Mouse (Mus musculus): Measurements from ENCODE around the gene Plod1. TPM values are rescaled to one million over a fixed set of nuclear protein-coding genes. Genes with fewer than 3 reads are reported as not detected.

Gene Plod1
- total and polyA plus RNA-seq, 3 experiments, result 7.2 to 20.8 TPM; not detected in 1

- Histone ChIP-seq H3K4me1 (ENCODE audit: control insufficient read depth in 1 of 2, insufficient read depth in 2 of 2, low read length in 2 of 2) (peaks cover 5 to 25% of the 10 kb centered on the region in 2 experiments; a peak in 3 of 4 replicates), H3K36me3 (ENCODE audit: control insufficient read depth in 1 of 2, insufficient read depth in 2 of 2, low read length in 2 of 2) (peaks cover 2 to 5% of the 10 kb centered on the region in 2 experiments; a peak in 2 of 4 replicates), H3K9ac (ENCODE audit: control insufficient read depth, low read depth, low read length, poor library complexity, severe bottlenecking) (peak overlapping the region; percentile 79), H3K79me2 (ENCODE audit: control insufficient read depth, insufficient read depth, low read length, poor library complexity) (peaks cover 31% of the 10 kb centered on the region), H3K4me3 (ENCODE audit: control insufficient read depth in 1 of 2, insufficient read depth in 1 of 2, low read depth in 2 of 2, low read length in 2 of 2) (peak overlapping the region; percentile 87 to 95), H3K27me3 (ENCODE audit: control insufficient read depth in 1 of 2, insufficient read depth in 2 of 2, low read length in 2 of 2) (no peaks in the 10 kb centered on the region), H3K9me3 (replicated peaks; ENCODE audit: insufficient read depth, low read length) (no peaks in the 10 kb centered on the region), H3K27ac (ENCODE audit: control insufficient read depth, low read depth, low read length) (peak overlapping the region; percentile 67)
- peak; percentile 49 for DNase-seq (ENCODE audit: low read depth, low spot score)
- peak; percentile 51 for TF ChIP-seq USF1 (IDR thresholded peaks at IDR 0.05; ENCODE audit: low read depth, low read length)
- no peak for TF ChIP-seq GABPA (IDR thresholded peaks at IDR 0.05; ENCODE audit: low read depth, low read length)
- no peak for TF ChIP-seq BHLHE40 (IDR thresholded peaks at IDR 0.05; ENCODE audit: borderline replicate concordance, low read depth, low read length)
- peak; percentile 23; the same call in 1 of the 2 replicates for TF ChIP-seq POLR2AphosphoS2 (IDR thresholded peaks at IDR 0.05; ENCODE audit: low read length)
- 0 out of 2 replicates have a peak, but pooled peaks have one; percentile 36 for TF ChIP-seq RCOR1 (IDR thresholded peaks at IDR 0.05; ENCODE audit: low read depth, low read length)
Observed at GRCm38 (mm10) chr4:147869238-147869637, 67.3 kb downstream of the Plod1 start.

GRCm38 (mm10) chr4:147868450-147869031 lies 68.0 kb downstream of the Plod1 start, which contains the start of the genes Miip and Fv1:
Miip (minus strand) TSS chr4:147868816.
Fv1 (plus strand) TSS chr4:147868979.
- H3K36me3 ChIP-seq (ENCODE audit: control insufficient read depth in 1 of 2, insufficient read depth in 2 of 2, low read length in 2 of 2), result peaks cover 2 to 4% of the 10 kb centered on the region in 2 experiments; a peak in 2 of 4 replicates

More at GRCm38 (mm10) chr4:147868450-147869031, 68.0 kb downstream of the Plod1 start, which contains the start of the genes Miip and Fv1:
- Histone ChIP-seq H3K79me2 (ENCODE audit: control insufficient read depth, insufficient read depth, low read length, poor library complexity) (peaks cover 27% of the 10 kb centered on the region), H3K4me3 (ENCODE audit: control insufficient read depth in 1 of 2, insufficient read depth in 1 of 2, low read depth in 2 of 2, low read length in 2 of 2) (peak within 1 kb of the TSS; percentile 88 to 95), H3K27me3 (ENCODE audit: control insufficient read depth in 1 of 2, insufficient read depth in 2 of 2, low read length in 2 of 2) (no peaks in the 10 kb centered on the region), H3K4me1 (ENCODE audit: control insufficient read depth in 1 of 2, insufficient read depth in 2 of 2, low read length in 2 of 2) (peaks cover 5 to 25% of the 10 kb centered on the region in 2 experiments; a peak in 3 of 4 replicates), H3K27ac (ENCODE audit: control insufficient read depth, low read depth, low read length) (peak within 1 kb of the TSS; percentile 67), H3K9ac (ENCODE audit: control insufficient read depth, low read depth, low read length, poor library complexity, severe bottlenecking) (peak within 1 kb of the TSS; percentile 80), H3K9me3 (replicated peaks; ENCODE audit: insufficient read depth, low read length) (no peaks in the 10 kb centered on the region)
- DNase-seq (ENCODE audit: low read depth, low spot score), result peak; percentile 99
- 0 out of 2 replicates have a peak, but pooled peaks have one; percentile 81 for TF ChIP-seq MYC (IDR thresholded peaks at IDR 0.05; ENCODE audit: low read depth, low read length)
- TF ChIP-seq ZMIZ1 (IDR thresholded peaks at IDR 0.05; ENCODE audit: low read depth, low read length), result 0 out of 2 replicates have a peak, but pooled peaks have one; percentile 34
- peak; percentile 75 for TF ChIP-seq MAX (IDR thresholded peaks at IDR 0.05; ENCODE audit: low read length)
- TF ChIP-seq MXI1 (IDR thresholded peaks at IDR 0.05; ENCODE audit: low read depth, low read length), result peak; percentile 94
- no peak; the same call in 1 of the 2 replicates for TF ChIP-seq POLR2AphosphoS2 (IDR thresholded peaks at IDR 0.05; ENCODE audit: low read length)
- TF ChIP-seq E2F4 (IDR thresholded peaks at IDR 0.05; ENCODE audit: borderline replicate concordance, low read depth, low read length), result no peak
- no peak for TF ChIP-seq ZKSCAN1 (IDR thresholded peaks at IDR 0.05; ENCODE audit: low read depth, low read length)
- TF ChIP-seq MAFK (IDR thresholded peaks at IDR 0.05; ENCODE audit: borderline replicate concordance, low read depth, low read length), result no peak
- TF ChIP-seq GATA1 (IDR thresholded peaks at IDR 0.05; ENCODE audit: low read depth, low read length), result no peak
- peak; percentile 86 for TF ChIP-seq TBP (IDR thresholded peaks at IDR 0.05; ENCODE audit: low read depth, low read length)
- TF ChIP-seq NRF1 (IDR thresholded peaks at IDR 0.05; ENCODE audit: insufficient read depth, low read depth, low read length, poor library complexity, severe bottlenecking), result no peak
- TF ChIP-seq KAT2A (conservative IDR thresholded peaks at IDR 0.05; ENCODE audit: low read depth, low read length), result peak; percentile 45; the same call in 1 of the 2 replicates
- peak in 1 of 2 experiments; percentile 78; a peak in 3 of 4 replicates for TF ChIP-seq POLR2A (IDR thresholded peaks at IDR 0.05; ENCODE audit: control insufficient read depth in 1 of 2, insufficient read depth in 1 of 2, low read depth in 1 of 2, low read length in 2 of 2, poor library complexity in 1 of 2)
- peak; percentile 81 for TF ChIP-seq SIN3A (IDR thresholded peaks at IDR 0.05; ENCODE audit: low read length)
- no peak for TF ChIP-seq ETS1 (IDR thresholded peaks at IDR 0.05; ENCODE audit: low read depth, low read length)
- TF ChIP-seq ZNF384 (IDR thresholded peaks at IDR 0.05; ENCODE audit: low read depth, low read length), result no peak
- TF ChIP-seq POLR2AphosphoS5 (IDR thresholded peaks at IDR 0.05; ENCODE audit: borderline replicate concordance, low read depth, low read length), result no peak
- TF ChIP-seq NELFE (IDR thresholded peaks at IDR 0.05; ENCODE audit: low read depth, low read length), result peak; percentile 64
- TF ChIP-seq HCFC1 (IDR thresholded peaks at IDR 0.05; ENCODE audit: low read depth, low read length), result peak; percentile 81
- peak; percentile 22; the same call in 1 of the 2 replicates for TF ChIP-seq CHD2 (IDR thresholded peaks at IDR 0.05; ENCODE audit: low read length)
- TF ChIP-seq ELF1 (IDR thresholded peaks at IDR 0.05; ENCODE audit: low read depth, low read length), result peak; percentile 94
- TF ChIP-seq BHLHE40 (IDR thresholded peaks at IDR 0.05; ENCODE audit: borderline replicate concordance, low read depth, low read length), result no peak
- peak; percentile 41; the same call in 1 of the 2 replicates for TF ChIP-seq TCF12 (IDR thresholded peaks at IDR 0.05; ENCODE audit: low read depth, low read length)

Measured in MEL (cell line).